In the genomic region with DNA sequence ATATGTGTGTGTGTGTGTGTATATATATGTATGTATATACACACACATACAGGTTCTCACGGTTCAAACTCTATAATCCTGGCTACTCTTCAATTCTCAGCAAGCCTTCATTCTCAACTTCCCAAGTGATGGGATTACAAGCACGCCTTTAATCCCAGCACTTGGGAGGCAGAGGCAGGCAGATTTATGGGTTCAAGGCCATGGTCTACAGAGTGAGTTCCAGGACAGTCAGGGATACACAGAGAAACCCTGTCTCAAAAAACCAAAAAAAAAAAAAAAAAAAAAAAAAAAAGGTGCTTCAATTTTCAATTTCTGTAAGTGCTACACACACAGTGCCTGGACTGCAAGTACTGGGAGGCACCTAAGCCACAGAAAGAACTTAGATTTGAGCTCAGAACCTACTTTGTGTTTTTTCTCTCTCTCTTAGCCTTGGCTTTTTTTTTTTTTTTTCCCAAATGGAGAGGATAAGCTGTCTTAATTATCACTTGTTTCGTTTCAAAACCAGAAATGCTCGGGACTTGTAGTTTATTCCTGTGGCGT, we compare ENCODE assay signal across 7 mouse cellular contexts. TPM values are rescaled to one million over a fixed set of nuclear protein-coding genes. Genes with fewer than 3 reads are reported as not detected.
DNase-seq lines count a peak whose midpoint lies in the region; ATAC-seq lines count a peak whose summit lies in the region.

No protein-coding gene starts in this region.

- H3K4me1 ChIP-seq in lung, embryonic 16.5 days (replicated peaks; ENCODE audit: control insufficient read depth, insufficient read depth, low read length) = peaks cover 11% of the 10 kb centered on the region
- peaks cover 23% of the 10 kb centered on the region for H3K4me1 ChIP-seq in forebrain, embryonic 10.5 days
- 0 out of 2 replicates have a peak, but pooled peaks cover 3% of the 10 kb centered on the region for H3K4me1 ChIP-seq in limb, embryonic 11.5 days (ENCODE audit: control insufficient read depth, insufficient read depth, low read length)
- no peaks in the 10 kb centered on the region; the same call in 1 of the 2 replicates for H3K4me1 ChIP-seq in stomach, embryonic 14.5 days (ENCODE audit: control insufficient read depth, insufficient read depth, low read length)

- no peak for ATAC-seq in lung, embryonic 16.5 days (ENCODE audit: low read depth)
- ATAC-seq in limb, embryonic 11.5 days (ENCODE audit: insufficient number of reproducible peaks, low FRiP score, low TSS enrichment, low read depth) = no peak
- ATAC-seq in stomach, embryonic 14.5 days (ENCODE audit: insufficient number of reproducible peaks, insufficient read depth, low FRiP score, low read depth) = no peak
- no peak for ATAC-seq in activated CD4-positive, CD25-positive, alpha-beta regulatory T cell, adult 4 months

- DNase-seq in lung, postnatal 4 days = no peak
- DNase-seq in forebrain, embryonic 10.5 days (ENCODE audit: extremely low spot score, low spot score) = no peak
- DNase-seq in limb, embryonic 11.5 days (ENCODE audit: low spot score) = no peak
- DNase-seq in thymus, postnatal 25 days = no peak

- peak overlapping the region; percentile 57 for H3K4me2 ChIP-seq in lung, embryonic 16.5 days (ENCODE audit: low read depth, low read length)
- H3K4me2 ChIP-seq in limb, embryonic 11.5 days (ENCODE audit: low read depth, severe bottlenecking) = peak overlapping the region; percentile 51
- peak overlapping the region; percentile 39 for H3K4me2 ChIP-seq in stomach, embryonic 14.5 days (replicated peaks; ENCODE audit: low read depth, low read length)

- H3K9ac ChIP-seq in lung, embryonic 16.5 days (ENCODE audit: low read length) = peak overlapping the region; percentile 55; the same call in 1 of the 2 replicates
- H3K9ac ChIP-seq in limb, embryonic 11.5 days (ENCODE audit: low read length) = peak overlapping the region; percentile 41; the same call in 1 of the 2 replicates
- H3K9ac ChIP-seq in stomach, embryonic 14.5 days (replicated peaks; ENCODE audit: low read depth, low read length) = peak overlapping the region; percentile 31

- peak overlapping the region; percentile 81 for H3K27ac ChIP-seq in lung, embryonic 16.5 days (ENCODE audit: low read length)
- peak overlapping the region; percentile 72 for H3K27ac ChIP-seq in forebrain, embryonic 10.5 days
- 0 out of 2 replicates have a peak overlapping the region, but pooled peaks have one; percentile 22 for H3K27ac ChIP-seq in limb, embryonic 11.5 days (replicated peaks; ENCODE audit: low read depth, low read length)
- peak overlapping the region; percentile 16; the same call in 1 of the 2 replicates for H3K27ac ChIP-seq in stomach, embryonic 14.5 days (ENCODE audit: low read length)

- no peaks in the 10 kb centered on the region for H3K36me3 ChIP-seq in lung, embryonic 16.5 days (ENCODE audit: control insufficient read depth, insufficient read depth, low read length)
- peaks cover 2% of the 10 kb centered on the region; the same call in 1 of the 2 replicates for H3K36me3 ChIP-seq in forebrain, embryonic 10.5 days (replicated peaks)
- H3K36me3 ChIP-seq in limb, embryonic 11.5 days (ENCODE audit: control insufficient read depth, insufficient read depth, low read length) = no peaks in the 10 kb centered on the region
- no peaks in the 10 kb centered on the region for H3K36me3 ChIP-seq in stomach, embryonic 14.5 days (ENCODE audit: control insufficient read depth, insufficient read depth, low read length)

- peak overlapping the region; percentile 72 for H3K4me3 ChIP-seq in lung, embryonic 16.5 days (ENCODE audit: low read length)
- H3K4me3 ChIP-seq in forebrain, embryonic 10.5 days = peak overlapping the region; percentile 88
- H3K4me3 ChIP-seq in limb, embryonic 11.5 days (ENCODE audit: low read depth, low read length) = peak overlapping the region; percentile 85
- peak overlapping the region; percentile 80 for H3K4me3 ChIP-seq in stomach, embryonic 14.5 days (ENCODE audit: low read depth, low read length)

- H3K27me3 ChIP-seq in lung, embryonic 16.5 days (ENCODE audit: control insufficient read depth, insufficient read depth, low read depth, low read length) = no peaks in the 10 kb centered on the region
- no peaks in the 10 kb centered on the region for H3K27me3 ChIP-seq in forebrain, embryonic 10.5 days (ENCODE audit: poor library complexity, severe bottlenecking)
- H3K27me3 ChIP-seq in limb, embryonic 11.5 days (ENCODE audit: control insufficient read depth, insufficient read depth, low read length) = no peaks in the 10 kb centered on the region
- no peaks in the 10 kb centered on the region for H3K27me3 ChIP-seq in stomach, embryonic 14.5 days (ENCODE audit: control insufficient read depth, insufficient read depth, low read length)

- no peaks in the 10 kb centered on the region for H3K9me3 ChIP-seq in lung, embryonic 16.5 days (ENCODE audit: control insufficient read depth, low read length)
- H3K9me3 ChIP-seq in forebrain, embryonic 10.5 days = no peaks in the 10 kb centered on the region
- H3K9me3 ChIP-seq in limb, embryonic 11.5 days (ENCODE audit: control insufficient read depth, low read length) = no peaks in the 10 kb centered on the region
- H3K9me3 ChIP-seq in stomach, embryonic 14.5 days (ENCODE audit: control insufficient read depth, low read depth, low read length) = no peaks in the 10 kb centered on the region

- 42% methylated on average over 5 of the region's 5 CpGs for WGBS in lung, embryonic 16.5 days
- WGBS in forebrain, embryonic 10.5 days = 52% methylated on average over 5 of the region's 5 CpGs
- WGBS in limb, embryonic 11.5 days = 53% methylated on average over 5 of the region's 5 CpGs
- WGBS in stomach, embryonic 14.5 days = 44% methylated on average over 5 of the region's 5 CpGs

RNA-seq across cellular contexts. Expression of a gene that starts 7.6 kb away (rescaled TPM):
- 16.2 and 17.9 TPM in 2 replicates for polyA plus RNA-seq in lung, embryonic 16.5 days (2015; fragmentation: Nextera tagmentation; extraction: Ambion mirVana)
- 5.6 and 6.2 TPM in 2 replicates for polyA plus RNA-seq in forebrain, embryonic 10.5 days (2016; fragmentation: Nextera tagmentation; extraction: Ambion mirVana)
- polyA plus RNA-seq in limb, embryonic 11.5 days (2014; fragmentation: Nextera tagmentation; extraction: Ambion mirVana) = 12.7 and 13.1 TPM in 2 replicates
- 9.2 and 11.1 TPM in 2 replicates for polyA plus RNA-seq in stomach, embryonic 14.5 days (2014; fragmentation: Nextera tagmentation; extraction: Ambion mirVana)
- polyA plus RNA-seq in activated CD4-positive, CD25-positive, alpha-beta regulatory T cell, adult 4 months (2017; shearing (Covaris generic)) = 10 to 100 TPM in 1 of 2 experiments, 1 to 10 TPM in 1; 7.4 to 10.2 TPM

RNA-seq across cellular contexts. Expression of a gene that starts 9.2 kb away (rescaled TPM):
- 12.6 and 13.2 TPM in 2 replicates for polyA plus RNA-seq in lung, embryonic 16.5 days (2015; fragmentation: Nextera tagmentation; extraction: Ambion mirVana)
- polyA plus RNA-seq in forebrain, embryonic 10.5 days (2016; fragmentation: Nextera tagmentation; extraction: Ambion mirVana) = 9.9 and 10.0 TPM in 2 replicates
- polyA plus RNA-seq in limb, embryonic 11.5 days (2014; fragmentation: Nextera tagmentation; extraction: Ambion mirVana) = 12.5 and 15.0 TPM in 2 replicates
- 10.2 and 11.3 TPM in 2 replicates for polyA plus RNA-seq in stomach, embryonic 14.5 days (2014; fragmentation: Nextera tagmentation; extraction: Ambion mirVana)
- 1 to 10 TPM; 4.7 to 5.8 TPM for polyA plus RNA-seq in activated CD4-positive, CD25-positive, alpha-beta regulatory T cell, adult 4 months (2017; shearing (Covaris generic))

RNA-seq across cellular contexts. Expression of a gene that starts 29.0 kb away (rescaled TPM):
- polyA plus RNA-seq in lung, embryonic 16.5 days (2015; fragmentation: Nextera tagmentation; extraction: Ambion mirVana) = 0.19 and 0.39 TPM in 2 replicates
- 0.40 and 0.44 TPM in 2 replicates for polyA plus RNA-seq in forebrain, embryonic 10.5 days (2016; fragmentation: Nextera tagmentation; extraction: Ambion mirVana)
- 0.40 and 0.61 TPM in 2 replicates for polyA plus RNA-seq in limb, embryonic 11.5 days (2014; fragmentation: Nextera tagmentation; extraction: Ambion mirVana)
- 8.8 and 9.1 TPM in 2 replicates for polyA plus RNA-seq in stomach, embryonic 14.5 days (2014; fragmentation: Nextera tagmentation; extraction: Ambion mirVana)
- not detected for polyA plus RNA-seq in activated CD4-positive, CD25-positive, alpha-beta regulatory T cell, adult 4 months (2017; shearing (Covaris generic))

RNA-seq across cellular contexts. Expression of a gene that starts 33.1 kb away (rescaled TPM):
- polyA plus RNA-seq in lung, embryonic 16.5 days (2015; fragmentation: Nextera tagmentation; extraction: Ambion mirVana) = 47.4 and 49.2 TPM in 2 replicates
- 7.3 and 7.7 TPM in 2 replicates for polyA plus RNA-seq in forebrain, embryonic 10.5 days (2016; fragmentation: Nextera tagmentation; extraction: Ambion mirVana)
- polyA plus RNA-seq in limb, embryonic 11.5 days (2014; fragmentation: Nextera tagmentation; extraction: Ambion mirVana) = 5.7 and 7.2 TPM in 2 replicates
- polyA plus RNA-seq in stomach, embryonic 14.5 days (2014; fragmentation: Nextera tagmentation; extraction: Ambion mirVana) = 24.7 and 26.5 TPM in 2 replicates
- 100 to 1,000 TPM; 119 to 157 TPM for polyA plus RNA-seq in activated CD4-positive, CD25-positive, alpha-beta regulatory T cell, adult 4 months (2017; shearing (Covaris generic))

RNA-seq across cellular contexts. Expression of a gene that starts 48.3 kb away (rescaled TPM):
- not detected in 2 replicates for polyA plus RNA-seq in lung, embryonic 16.5 days (2015; fragmentation: Nextera tagmentation; extraction: Ambion mirVana)
- not detected in 2 replicates for polyA plus RNA-seq in forebrain, embryonic 10.5 days (2016; fragmentation: Nextera tagmentation; extraction: Ambion mirVana)
- polyA plus RNA-seq in limb, embryonic 11.5 days (2014; fragmentation: Nextera tagmentation; extraction: Ambion mirVana) = 1.9 and 2.9 TPM in 2 replicates
- 1.6 and 2.0 TPM in 2 replicates for polyA plus RNA-seq in stomach, embryonic 14.5 days (2014; fragmentation: Nextera tagmentation; extraction: Ambion mirVana)
- not detected for polyA plus RNA-seq in activated CD4-positive, CD25-positive, alpha-beta regulatory T cell, adult 4 months (2017; shearing (Covaris generic))

Comparison
In these comparisons a context has a peak if more than half of its experiments do, and no peak if none do; other contexts are left out.
1. H3K27ac ChIP-seq: peak in every context shown above with its lines; median percentile 81 in lung, embryonic 16.5 days; 72 in forebrain, embryonic 10.5 days; 22 in limb, embryonic 11.5 days; 16 in stomach, embryonic 14.5 days.